Mouse (Mus musculus) forebrain, embryonic 15.5 days (tissue): ENCODE data around the gene Gm10392. TPM values are rescaled to one million over a fixed set of nuclear protein-coding genes. Genes with fewer than 3 reads are reported as not detected.
A peak's percentile ranks its signal among the peaks of the same experiment; 100 is the strongest.

Experiments
- ATAC-seq: fragments of 200-750 bp; cut with Nextera tagmentation; replicated peaks from 2 replicates; pipeline ENCODE4 v1.8.0; 2017; ENCODE audit warnings: mild to moderate bottlenecking, moderate TSS enrichment, moderate library complexity
- H3K27ac ChIP-seq: fragments of 300-500 bp; sonication (generic); replicated peaks from 2 replicates; pipeline ENCODE4 v1.5.1; 2015; ENCODE audit warnings: mild to moderate bottlenecking, inconsistent platforms
- H3K27me3 ChIP-seq: fragments of 300-500 bp; sonication (generic); 2 replicates; pipeline ENCODE4 v1.6.1; 2015; ENCODE audit warnings: inconsistent platforms
- H3K36me3 ChIP-seq: fragments of 300-500 bp; sonication (generic); 2 replicates; pipeline ENCODE4 v1.6.1; 2015; ENCODE audit warnings: mild to moderate bottlenecking, inconsistent platforms
- H3K4me1 ChIP-seq: fragments of 300-500 bp; sonication (generic); 2 replicates; pipeline ENCODE4 v1.6.1; 2015; ENCODE audit warnings: inconsistent platforms
- H3K4me2 ChIP-seq: fragments of 300-500 bp; sonication (generic); replicated peaks from 2 replicates; pipeline ENCODE4 v1.6.1; 2015; ENCODE audit warnings: mild to moderate bottlenecking, inconsistent platforms
- H3K4me3 ChIP-seq: fragments of 300-500 bp; sonication (generic); 2 replicates; pipeline ENCODE4 v1.5.1; 2015; ENCODE audit warnings: mild to moderate bottlenecking, inconsistent platforms
- H3K9ac ChIP-seq: fragments of 300-500 bp; sonication (generic); replicated peaks from 2 replicates; pipeline ENCODE4 v1.6.1; 2015; ENCODE audit warnings: mild to moderate bottlenecking, inconsistent platforms
- H3K9me3 ChIP-seq: fragments of 300-500 bp; sonication (generic); 2 replicates; pipeline ENCODE4 v1.6.1; 2016; ENCODE audit warnings: inconsistent platforms
- WGBS: fragments of 180-500 bp; shearing (Covaris S2); methylation state at CpG from one replicate; pipeline ENCODE4 v1.1.7; 2015; ENCODE audit warnings: mixed read lengths; 5-methylcytosine and 5-hydroxymethylcytosine counted together
- polyA plus RNA-seq: library from polyadenylated mRNA; unstranded; fragments of >200 nt; fragmentation: Nextera tagmentation; extraction: Ambion mirVana; gene quantifications from 2 replicates; pipeline ENCODE4 v1.2.1, GENCODE M21; 2015

The Gm10392 gene
- polyA plus RNA-seq, 1 experiment from 2014 or later: not detected

DNA sequence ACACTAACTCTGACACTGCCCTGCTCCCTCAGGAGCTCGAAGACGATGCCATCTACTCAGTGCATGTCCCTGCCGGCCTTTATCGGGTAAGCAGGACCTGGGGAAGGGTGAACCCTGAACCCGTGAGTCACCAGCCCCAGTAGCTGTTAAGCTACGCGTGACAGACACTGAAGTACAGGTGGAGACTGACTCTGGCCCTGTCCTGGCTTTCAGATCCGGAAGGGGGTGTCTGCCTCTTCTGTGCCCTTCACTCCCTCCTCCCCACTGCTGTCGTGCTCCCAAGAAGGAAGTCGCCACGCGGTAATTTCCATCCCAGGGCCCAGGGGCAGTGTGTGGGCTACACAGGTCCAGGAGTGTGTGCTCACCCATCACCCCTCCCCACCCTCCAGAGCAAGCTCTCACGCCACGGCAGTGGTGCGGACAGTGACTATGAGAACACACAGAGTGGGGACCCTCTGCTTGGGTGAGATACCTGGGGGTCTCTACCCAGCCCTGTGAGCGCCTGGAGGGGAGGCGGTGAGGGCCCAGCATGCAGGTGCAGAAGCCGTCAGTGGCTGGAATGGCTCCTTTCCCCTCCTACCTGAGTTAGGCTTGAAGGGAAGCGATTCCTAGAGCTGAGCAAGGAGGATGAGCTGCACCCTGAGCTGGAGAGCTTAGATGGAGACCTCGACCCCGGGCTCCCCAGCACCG lies 13.6 kb downstream of the Gm10392 start:
- Histone ChIP-seq H3K4me3 (no peak overlapping the region), H3K9me3 (no peaks in the 10 kb centered on the region), H3K27ac (no peak overlapping the region), H3K4me1 (peaks cover 14% of the 10 kb centered on the region), H3K4me2 (no peak overlapping the region), H3K36me3 (peaks cover 64% of the 10 kb centered on the region), H3K9ac (no peak overlapping the region), H3K27me3 (no peaks in the 10 kb centered on the region)
- WGBS: 90% methylated on average over 22 of the region's 22 CpGs
- no peak for ATAC-seq

GRCm38 (mm10) chr11:77504377-77504776 lies 14.6 kb downstream of the Gm10392 start:
- H3K4me3 ChIP-seq: no peak overlapping the region
- ATAC-seq: no peak
- H3K9ac ChIP-seq: no peak overlapping the region
- no peaks in the 10 kb centered on the region for H3K9me3 ChIP-seq
- H3K4me2 ChIP-seq: no peak overlapping the region
- H3K27me3 ChIP-seq: no peaks in the 10 kb centered on the region
- H3K36me3 ChIP-seq: peaks cover 73% of the 10 kb centered on the region
- no peak overlapping the region for H3K27ac ChIP-seq
- peaks cover 18% of the 10 kb centered on the region for H3K4me1 ChIP-seq
- WGBS: 96% methylated on average over 19 of the region's 19 CpGs

DNA sequence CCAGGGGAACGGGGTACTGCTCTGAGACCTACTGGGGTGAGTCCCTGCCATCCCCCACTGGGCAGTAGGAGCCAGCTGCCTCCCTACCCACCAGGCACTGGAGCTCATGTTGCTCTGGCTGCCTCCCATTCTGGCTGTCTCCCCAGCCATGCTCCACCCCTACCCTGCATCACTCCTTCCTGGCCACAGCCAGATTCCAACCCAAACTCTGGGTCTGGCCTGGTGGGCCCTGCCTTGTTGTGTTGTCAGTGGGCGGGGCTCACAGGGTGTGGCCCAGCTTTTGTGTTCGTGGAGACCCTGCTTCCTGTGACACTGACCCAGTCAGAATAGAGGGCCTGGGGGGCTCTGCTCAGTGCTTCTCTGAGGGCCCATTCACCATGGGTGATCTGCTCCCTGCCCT lies 15.5 kb downstream of the Gm10392 start:
- Histone ChIP-seq H3K4me3 (no peak overlapping the region), H3K36me3 (peaks cover 75% of the 10 kb centered on the region), H3K4me2 (no peak overlapping the region), H3K27me3 (no peaks in the 10 kb centered on the region), H3K27ac (no peak overlapping the region), H3K9me3 (no peaks in the 10 kb centered on the region), H3K9ac (no peak overlapping the region), H3K4me1 (peaks cover 21% of the 10 kb centered on the region)
- no peak for ATAC-seq
- WGBS: 75% methylated on average over 3 of the region's 3 CpGs

DNA sequence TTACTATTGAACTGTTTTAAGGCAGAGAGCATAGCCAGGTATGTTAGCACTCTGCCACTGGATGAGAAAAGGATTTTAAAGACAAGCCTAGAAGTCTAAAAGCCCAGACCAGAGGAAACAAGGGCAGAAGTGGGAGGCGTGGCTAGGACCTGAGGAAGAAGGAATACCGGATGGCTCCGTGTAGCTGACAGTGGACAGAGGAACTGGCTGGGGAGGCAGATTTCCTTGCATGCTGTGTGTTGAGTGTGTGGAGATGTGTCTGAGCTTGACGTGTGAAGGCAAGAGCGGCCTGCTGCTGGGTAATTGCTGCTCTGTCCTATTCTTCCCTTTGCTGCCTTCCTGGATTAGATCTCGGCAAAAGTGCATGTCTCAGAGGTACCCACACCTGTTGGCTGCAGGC lies 16.5 kb downstream of the Gm10392 start:
- WGBS: 88% methylated on average over 6 of the region's 6 CpGs

DNA sequence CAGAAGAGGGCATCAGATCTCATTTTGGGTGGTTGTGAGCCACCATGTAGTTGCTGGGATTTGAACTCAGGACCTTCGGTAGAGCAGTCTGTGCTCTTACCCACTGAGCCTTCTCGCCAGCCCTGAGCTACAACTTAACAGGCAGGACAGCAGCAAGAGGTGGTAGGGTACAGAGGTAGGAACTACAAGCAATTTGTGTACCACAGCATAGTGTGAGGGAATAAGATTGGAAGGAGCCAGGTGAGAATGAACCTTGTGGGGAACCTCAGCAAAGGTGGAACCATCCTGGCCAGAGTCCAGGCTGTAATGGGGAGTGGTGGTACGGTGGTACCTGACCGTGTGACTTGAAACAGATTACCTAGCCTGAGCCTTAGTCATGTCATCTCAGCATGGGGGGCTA lies 17.0 kb downstream of the Gm10392 start:
- H3K36me3 ChIP-seq: peaks cover 69% of the 10 kb centered on the region
- H3K9ac ChIP-seq: no peak overlapping the region
- H3K4me1 ChIP-seq: peaks cover 29% of the 10 kb centered on the region
- H3K9me3 ChIP-seq: no peaks in the 10 kb centered on the region
- ATAC-seq: no peak
- no peak overlapping the region for H3K4me2 ChIP-seq
- no peak overlapping the region for H3K4me3 ChIP-seq
- WGBS: 94% methylated on average over 4 of the region's 4 CpGs
- H3K27me3 ChIP-seq: no peaks in the 10 kb centered on the region
- no peak overlapping the region for H3K27ac ChIP-seq

More for the DNA sequence above, 16.5 kb downstream of the Gm10392 start:
- no peak overlapping the region for H3K27ac ChIP-seq
- H3K36me3 ChIP-seq: peaks cover 74% of the 10 kb centered on the region
- H3K4me1 ChIP-seq: peaks cover 25% of the 10 kb centered on the region
- H3K9me3 ChIP-seq: no peaks in the 10 kb centered on the region
- ATAC-seq: no peak
- H3K27me3 ChIP-seq: no peaks in the 10 kb centered on the region
- H3K4me2 ChIP-seq: no peak overlapping the region
- no peak overlapping the region for H3K4me3 ChIP-seq
- no peak overlapping the region for H3K9ac ChIP-seq

DNA sequence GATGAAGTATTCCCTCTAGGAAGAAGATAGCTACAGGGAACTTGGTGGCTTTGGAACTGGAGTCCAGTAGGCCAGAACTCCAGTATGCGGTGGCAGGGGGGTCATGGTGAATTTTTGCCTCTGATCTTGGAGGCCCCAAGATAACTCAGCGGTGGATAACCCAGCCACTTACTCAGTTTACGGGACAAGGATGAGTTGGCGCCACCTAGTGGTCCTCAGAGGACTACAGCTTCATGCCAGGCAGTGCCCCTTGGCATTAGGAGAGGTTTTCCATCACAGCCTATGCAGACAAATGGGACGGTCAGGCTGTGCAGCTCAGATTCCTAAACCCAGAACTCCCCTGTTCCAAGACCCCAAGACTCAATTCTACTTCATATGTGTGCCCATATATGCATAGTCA lies 17.6 kb downstream of the Gm10392 start:
- no peak overlapping the region for H3K27ac ChIP-seq
- no peaks in the 10 kb centered on the region for H3K9me3 ChIP-seq
- H3K27me3 ChIP-seq: no peaks in the 10 kb centered on the region
- H3K9ac ChIP-seq: no peak overlapping the region
- peaks cover 64% of the 10 kb centered on the region for H3K36me3 ChIP-seq
- ATAC-seq: peak; percentile 38; the same call in 1 of the 2 replicates
- H3K4me3 ChIP-seq: no peak overlapping the region
- 19% methylated on average over 5 of the region's 5 CpGs for WGBS
- H3K4me2 ChIP-seq: no peak overlapping the region
- peaks cover 31% of the 10 kb centered on the region for H3K4me1 ChIP-seq

DNA sequence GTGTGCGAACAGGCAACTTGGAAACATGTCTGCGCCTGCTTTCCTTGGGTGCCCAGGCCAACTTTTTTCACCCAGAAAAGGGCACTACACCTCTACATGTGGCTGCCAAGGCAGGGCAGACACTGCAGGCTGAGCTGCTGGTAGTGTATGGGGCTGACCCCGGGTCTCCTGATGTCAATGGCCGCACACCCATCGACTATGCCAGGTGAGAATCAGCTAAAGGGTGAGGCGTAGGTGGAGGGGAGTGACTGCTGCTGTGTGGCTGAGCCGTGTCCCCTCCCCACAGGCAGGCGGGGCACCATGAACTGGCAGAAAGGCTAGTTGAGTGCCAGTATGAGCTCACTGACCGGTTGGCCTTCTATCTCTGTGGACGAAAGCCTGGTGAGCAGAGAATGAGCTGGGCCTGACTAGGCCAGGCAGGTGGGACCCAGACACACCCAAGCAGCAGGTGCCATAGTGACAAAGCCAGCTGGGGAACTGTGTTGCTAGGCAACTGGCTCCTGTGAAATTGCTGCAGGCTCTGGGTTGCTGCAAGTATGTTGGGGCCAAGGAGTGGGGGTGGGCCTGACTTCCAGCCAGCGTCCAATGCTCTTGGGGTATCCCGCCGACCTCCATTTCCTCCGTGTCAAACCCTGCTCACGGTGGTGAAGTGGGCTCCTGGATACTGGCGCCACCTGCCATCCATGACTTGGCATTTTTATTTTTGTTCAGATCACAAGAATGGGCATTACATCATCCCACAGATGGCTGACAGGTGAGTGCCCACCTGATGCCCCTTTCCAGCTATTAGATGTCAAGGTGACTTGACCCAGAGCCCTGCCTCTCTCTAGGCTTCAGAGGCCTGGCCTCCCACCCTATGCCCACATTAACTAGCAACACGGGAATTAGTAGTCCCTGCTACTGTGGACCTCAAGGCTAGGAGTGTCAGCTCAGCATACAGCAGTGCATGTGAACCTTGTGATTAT lies 18.4 kb downstream of the Gm10392 start:
- H3K9ac ChIP-seq: no peak overlapping the region
- H3K9me3 ChIP-seq: no peaks in the 10 kb centered on the region
- H3K4me2 ChIP-seq: no peak overlapping the region
- WGBS: 77% methylated on average over 17 of the region's 17 CpGs
- peaks cover 31% of the 10 kb centered on the region for H3K4me1 ChIP-seq
- H3K27ac ChIP-seq: no peak overlapping the region
- no peak for ATAC-seq
- H3K4me3 ChIP-seq: no peak overlapping the region
- H3K36me3 ChIP-seq: peaks cover 56% of the 10 kb centered on the region
- H3K27me3 ChIP-seq: no peaks in the 10 kb centered on the region

GRCm38 (mm10) chr11:77499354-77499753 lies 19.6 kb downstream of the Gm10392 start:
- H3K9ac ChIP-seq: no peak overlapping the region
- H3K27ac ChIP-seq: no peak overlapping the region
- no peaks in the 10 kb centered on the region for H3K27me3 ChIP-seq
- 89% methylated on average over 7 of the region's 7 CpGs for WGBS
- H3K4me2 ChIP-seq: no peak overlapping the region
- H3K4me1 ChIP-seq: peaks cover 44% of the 10 kb centered on the region
- ATAC-seq: no peak
- H3K4me3 ChIP-seq: no peak overlapping the region
- H3K9me3 ChIP-seq: no peaks in the 10 kb centered on the region
- peaks cover 43% of the 10 kb centered on the region for H3K36me3 ChIP-seq

DNA sequence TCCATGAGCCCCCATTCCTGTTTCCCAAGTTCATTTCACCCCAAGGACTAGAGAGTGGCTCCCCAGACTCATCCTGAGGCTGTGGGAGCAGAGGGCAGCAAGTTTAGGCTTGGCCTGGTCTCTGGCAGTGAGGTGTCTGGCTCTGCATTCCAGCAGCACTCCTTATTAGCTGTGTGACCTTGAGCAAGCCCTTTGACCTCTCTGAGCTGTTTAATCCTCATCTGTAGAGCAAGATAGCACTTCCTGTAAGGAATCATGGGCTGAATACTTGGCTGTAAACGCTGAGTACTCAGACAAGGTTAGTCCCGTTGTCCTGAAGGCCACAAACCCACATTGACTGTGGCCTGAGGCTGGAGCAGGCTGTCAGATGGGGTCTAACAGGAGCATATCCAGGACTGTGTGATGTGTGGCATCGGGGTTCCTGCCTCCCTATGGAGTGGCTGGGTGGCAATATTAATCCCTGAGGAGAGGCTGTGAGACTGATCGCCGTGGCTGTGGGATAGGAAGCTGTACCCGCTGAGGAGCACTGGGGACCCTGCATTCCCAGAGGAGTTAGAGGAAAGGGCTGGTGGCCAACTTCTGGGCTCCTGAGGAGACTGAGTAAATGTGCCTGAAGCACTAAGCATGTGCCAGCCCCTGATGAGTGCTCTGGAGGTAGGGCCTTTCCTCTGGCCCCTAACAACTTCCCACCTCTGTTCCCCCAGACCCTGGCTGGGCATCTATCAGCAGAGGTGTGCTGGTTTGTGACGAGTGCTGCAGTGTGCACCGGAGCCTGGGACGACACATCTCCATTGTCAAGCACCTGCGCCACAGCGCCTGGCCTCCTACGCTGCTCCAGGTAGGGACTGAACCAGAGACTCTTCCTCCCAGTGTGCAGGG lies 20.5 kb downstream of the Gm10392 start:
- no peak overlapping the region for H3K4me3 ChIP-seq
- 80% methylated on average over 12 of the region's 12 CpGs for WGBS
- no peaks in the 10 kb centered on the region for H3K27me3 ChIP-seq
- peaks cover 35% of the 10 kb centered on the region for H3K36me3 ChIP-seq
- peaks cover 50% of the 10 kb centered on the region for H3K4me1 ChIP-seq
- H3K4me2 ChIP-seq: no peak overlapping the region
- peak overlapping the region; percentile 22; the same call in 1 of the 2 replicates for H3K27ac ChIP-seq
- H3K9ac ChIP-seq: no peak overlapping the region
- ATAC-seq: no peak
- no peaks in the 10 kb centered on the region for H3K9me3 ChIP-seq

GRCm38 (mm10) chr11:77497851-77498250 lies 21.1 kb downstream of the Gm10392 start:
- Histone ChIP-seq H3K27me3 (no peaks in the 10 kb centered on the region), H3K4me3 (no peak overlapping the region), H3K4me2 (no peak overlapping the region), H3K4me1 (peaks cover 50% of the 10 kb centered on the region), H3K9ac (no peak overlapping the region), H3K36me3 (peaks cover 28% of the 10 kb centered on the region), H3K27ac (peak overlapping the region; percentile 22; the same call in 1 of the 2 replicates), H3K9me3 (no peaks in the 10 kb centered on the region)
- 49% methylated on average over 4 of the region's 4 CpGs for WGBS
- ATAC-seq: no peak

DNA sequence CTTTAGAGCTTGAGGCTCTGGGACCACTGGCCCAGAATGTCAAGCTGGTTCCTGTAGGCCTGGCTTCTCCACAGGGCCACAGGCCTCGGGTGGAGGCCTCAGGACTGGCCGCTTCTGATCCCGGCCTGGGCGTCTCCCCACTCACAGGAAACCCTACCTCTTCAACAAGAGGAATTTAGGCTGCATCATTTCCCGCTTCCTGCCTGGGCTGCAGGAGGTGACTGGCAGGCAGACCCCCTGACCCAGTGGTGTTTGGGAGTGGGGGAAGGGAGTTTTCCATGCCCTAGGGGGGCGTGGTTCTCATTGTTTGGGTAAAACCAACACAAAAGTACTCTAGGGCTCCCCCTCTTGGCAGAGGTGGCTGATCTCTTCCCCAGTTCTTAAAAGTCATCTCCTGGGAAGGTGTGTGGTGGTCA lies 21.6 kb downstream of the Gm10392 start:
- Histone ChIP-seq H3K4me2 (no peak overlapping the region), H3K9ac (no peak overlapping the region), H3K27me3 (no peaks in the 10 kb centered on the region), H3K36me3 (peaks cover 23% of the 10 kb centered on the region), H3K4me3 (no peak overlapping the region), H3K27ac (0 out of 2 replicates have a peak overlapping the region, but pooled peaks have one; percentile 52), H3K9me3 (no peaks in the 10 kb centered on the region), H3K4me1 (peaks cover 55% of the 10 kb centered on the region)
- WGBS: 22% methylated on average over 6 of the region's 6 CpGs
- ATAC-seq: no peak
